Mouse (Mus musculus): ENCODE data around the gene Tm6sf2.

DNA sequence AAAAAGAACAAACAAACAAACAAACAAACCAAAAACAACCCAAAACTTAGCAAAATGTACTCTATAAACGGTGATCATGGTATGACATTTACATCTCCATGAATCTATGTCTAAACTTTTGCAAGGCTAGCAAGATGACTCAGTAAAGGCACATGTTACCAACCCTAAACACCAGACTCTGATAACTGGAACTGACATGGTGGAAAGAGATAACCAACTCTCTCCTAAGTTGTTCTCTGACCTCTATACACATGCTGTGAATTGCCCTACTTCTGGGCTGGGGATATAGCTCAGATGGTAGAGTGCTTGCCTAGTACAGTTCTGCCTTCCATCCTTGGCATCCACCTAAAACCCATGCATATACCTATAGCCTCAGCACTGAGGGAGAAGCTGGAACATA is 34.7 kb upstream of the Tm6sf2 start:
- no peak for TF ChIP-seq CTCF (IDR thresholded peaks at IDR 0.05; ENCODE audit: low read depth)
- peak; percentile 68 for TF ChIP-seq EP300 (IDR thresholded peaks at IDR 0.05; ENCODE audit: low read depth)
